Mouse (Mus musculus): ENCODE data around the gene Bik.

DNA sequence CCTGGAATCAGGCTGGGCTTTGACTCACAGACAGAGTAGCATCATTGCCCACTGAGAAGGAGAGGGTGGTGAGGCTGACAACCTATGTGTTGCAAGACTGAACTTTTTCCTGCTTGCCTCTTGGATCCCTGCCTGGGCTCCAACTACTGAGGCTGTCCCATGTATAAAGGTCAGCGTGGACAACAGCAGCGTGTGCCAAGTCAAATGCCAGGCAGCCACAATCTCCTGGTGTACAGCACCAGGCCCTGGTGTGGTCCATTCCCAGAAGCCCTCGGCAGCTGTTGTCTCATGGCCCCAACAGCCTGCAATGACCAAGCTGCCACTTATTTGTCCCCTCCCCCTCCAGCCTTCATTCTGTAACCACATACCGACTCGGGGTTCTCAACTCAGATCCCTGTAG is 45.0 kb downstream of the Bik start:
- no peak for TF ChIP-seq CTCF (IDR thresholded peaks at IDR 0.05; ENCODE audit: extremely low read depth, insufficient read length, insufficient replicate concordance, low read depth, low read length)
- no peak for TF ChIP-seq POLR2A (IDR thresholded peaks at IDR 0.05; ENCODE audit: low read depth, low read length)

Data from small intestine, adult 2 months (tissue).